Mouse (Mus musculus) layer of hippocampus, adult 9-11 months (tissue): ENCODE results near the gene Rora.

Experiments used
- DNase-seq: peaks from one replicate; pipeline ENCODE4 v3.0.0; 2022

The Rora gene

DNA sequence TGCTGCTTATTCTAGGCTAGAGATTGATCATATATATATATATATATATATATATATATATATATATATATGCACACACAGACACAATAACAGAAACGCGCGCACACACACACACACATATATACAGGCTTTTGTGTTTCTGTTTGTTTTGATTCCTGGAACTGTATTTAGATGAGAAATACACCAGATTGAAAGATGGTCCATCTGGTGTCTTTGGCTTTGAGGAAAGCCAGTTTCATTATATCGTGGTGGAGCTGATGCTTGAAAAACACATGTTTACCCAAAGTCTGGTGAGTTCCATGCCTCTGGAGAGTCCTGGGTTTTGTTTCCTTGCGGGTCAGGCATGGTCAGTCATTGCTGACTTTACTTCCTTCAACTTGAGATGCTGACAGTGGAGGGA, 169.7 kb downstream of the Rora start:
- no peak for DNase-seq

GRCm38 (mm10) chr9:68825107-68825506, 171.5 kb downstream of the Rora start:
- DNase-seq = no peak

GRCm38 (mm10) chr9:68825841-68826240, 172.3 kb downstream of the Rora start:
- DNase-seq = no peak

GRCm38 (mm10) chr9:68827441-68827840, 173.9 kb downstream of the Rora start:
- DNase-seq = no peak

DNA sequence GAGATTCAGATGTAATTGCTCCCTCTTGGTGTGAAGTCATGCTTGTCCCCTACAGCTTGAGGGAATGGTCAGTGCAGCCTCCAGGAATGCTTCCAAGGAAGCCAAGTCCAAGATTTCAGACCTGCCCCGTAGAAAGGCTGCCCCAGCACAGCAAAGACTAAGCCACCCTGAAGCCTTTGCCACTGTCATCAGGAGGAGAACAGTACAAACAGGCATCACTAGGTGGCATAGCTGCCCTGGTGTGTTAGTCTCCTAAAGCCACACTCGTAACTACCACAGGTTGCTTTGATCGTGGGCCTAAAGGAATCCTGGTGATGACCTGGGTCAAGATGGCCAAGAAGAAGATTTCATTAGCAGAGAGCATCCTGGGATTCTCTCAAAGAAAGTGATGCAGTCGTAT, 176.3 kb downstream of the Rora start:
- no peak for DNase-seq

- no peak for DNase-seq
These were observed 179.7 kb downstream of the Rora start for GRCm38 (mm10) chr9:68833323-68833722.

GRCm38 (mm10) chr9:68835037-68835649, 181.6 kb downstream of the Rora start:
- DNase-seq = no peak

DNA sequence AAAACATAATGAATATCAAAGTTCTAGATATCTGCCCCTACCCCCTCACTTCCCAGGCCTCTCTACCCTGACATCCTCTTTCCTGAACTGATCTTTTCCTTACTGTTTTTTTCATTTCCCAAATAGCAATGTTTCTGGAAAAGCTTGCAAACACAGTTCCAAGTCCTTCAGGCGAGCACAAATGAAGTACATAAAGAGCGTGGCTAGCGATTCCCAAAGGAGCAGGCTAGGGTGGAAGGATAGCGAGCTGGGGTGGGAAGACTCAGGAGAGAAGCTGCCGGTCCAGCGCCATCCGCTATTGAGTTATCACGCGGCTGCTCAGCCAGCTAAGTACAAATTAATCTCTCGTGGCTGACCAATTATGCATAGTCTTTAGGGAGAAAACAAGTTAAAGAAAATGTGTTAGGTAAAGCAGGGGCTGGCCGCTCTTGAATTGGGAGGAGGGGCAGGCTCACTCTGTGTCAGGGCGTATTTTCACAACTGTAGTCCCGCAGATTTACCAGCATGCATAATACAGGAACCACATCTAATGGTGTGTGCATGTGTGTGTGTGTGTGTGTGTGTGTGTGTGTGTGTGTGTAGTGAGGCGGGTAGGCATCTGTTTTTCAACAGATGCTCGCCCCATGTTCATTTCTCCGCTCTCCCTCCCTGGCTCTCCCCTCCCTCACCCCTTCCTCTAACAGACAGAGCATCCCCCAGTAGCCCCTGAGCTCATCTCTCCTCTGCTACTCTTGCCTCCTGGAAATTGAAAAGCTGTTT, 188.7 kb downstream of the Rora start:
- DNase-seq = no peak

GRCm38 (mm10) chr9:68845556-68845955, 192.0 kb downstream of the Rora start:
- DNase-seq = no peak

DNA sequence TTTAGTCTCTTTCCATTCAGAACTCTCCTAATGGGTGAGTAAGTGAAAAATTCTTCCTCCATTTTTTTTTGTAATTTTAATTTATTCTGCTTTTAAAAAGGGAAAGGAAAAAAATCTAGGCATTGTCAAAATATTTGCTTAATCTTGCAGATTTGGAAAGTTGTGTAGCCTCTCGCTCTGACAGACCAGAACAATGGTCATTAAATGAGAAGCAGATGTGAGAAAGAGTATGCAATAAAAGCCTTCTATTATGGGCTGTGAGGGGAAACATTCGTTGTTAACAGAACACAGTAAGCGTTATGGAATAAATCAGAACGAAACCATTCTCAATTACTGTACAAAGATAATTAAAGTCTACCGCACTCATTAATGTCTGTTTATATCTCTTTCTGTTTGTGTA, 196.7 kb downstream of the Rora start:
- DNase-seq = no peak

- no peak for DNase-seq
These were observed 198.6 kb downstream of the Rora start for GRCm38 (mm10) chr9:68852201-68852600.

DNA sequence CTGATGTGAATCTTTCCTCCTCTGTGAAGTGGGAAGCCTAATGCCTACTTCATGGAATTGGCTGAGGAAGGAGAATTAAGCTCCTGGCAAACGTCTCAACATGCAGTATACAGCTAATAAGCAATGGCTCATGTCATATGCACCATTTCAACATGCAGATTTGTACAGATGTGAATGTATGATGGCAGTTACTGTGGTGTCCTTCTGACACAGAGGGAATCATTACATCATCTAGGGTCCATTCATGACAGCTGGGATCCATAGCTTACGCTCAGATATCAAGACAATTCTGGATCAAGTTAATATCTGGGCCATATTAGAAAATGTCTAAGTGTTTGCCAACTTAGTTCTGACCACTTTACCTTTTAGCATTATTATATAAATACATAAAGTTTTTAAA, 199.3 kb downstream of the Rora start:
- no peak for DNase-seq

- no peak for DNase-seq
These were observed 205.9 kb downstream of the Rora start for GRCm38 (mm10) chr9:68859500-68859899.

DNA sequence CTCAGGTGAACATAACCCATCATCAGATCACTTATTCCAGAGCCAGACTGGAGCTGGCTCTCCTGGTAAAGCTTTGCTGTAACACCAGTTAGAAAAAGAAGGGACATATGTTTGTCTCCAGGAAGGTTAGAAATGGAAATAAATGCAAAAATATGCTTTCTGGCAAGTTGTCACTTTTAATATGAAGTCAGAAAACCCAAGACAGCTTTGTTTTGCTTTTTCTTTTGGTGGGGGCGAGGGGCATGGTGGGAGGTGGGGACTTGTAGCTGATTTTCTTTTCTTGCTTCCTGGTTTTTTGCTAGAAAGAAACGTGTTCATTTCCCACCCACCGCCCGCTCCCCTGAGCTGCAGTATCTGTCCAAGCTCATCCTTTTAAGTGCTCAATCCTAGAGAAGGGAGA, 212.7 kb downstream of the Rora start:
- no peak for DNase-seq

DNA sequence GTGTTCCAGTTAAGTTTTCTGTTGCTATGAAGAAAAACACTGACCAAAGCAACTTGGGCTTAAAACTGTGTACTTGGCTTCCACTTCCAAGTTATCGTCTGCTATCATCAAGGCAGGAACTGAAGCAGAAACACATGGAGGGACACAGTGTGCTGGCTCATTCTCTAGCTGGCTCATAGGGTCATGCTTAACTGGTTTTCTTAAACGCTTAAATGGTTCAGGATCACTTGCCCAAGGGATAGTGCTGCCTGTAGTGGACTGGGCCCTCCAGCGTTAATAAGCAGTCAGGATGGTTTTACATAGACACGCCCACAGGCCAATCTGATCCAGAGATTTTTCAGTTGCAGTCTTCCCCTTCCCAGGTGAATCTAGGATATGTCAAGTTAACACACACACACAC, 220.3 kb downstream of the Rora start:
- DNase-seq = no peak

GRCm38 (mm10) chr9:68874544-68874943, 221.0 kb downstream of the Rora start:
- DNase-seq = no peak

- peak; percentile 22 for DNase-seq
These were observed 222.2 kb downstream of the Rora start for GRCm38 (mm10) chr9:68875791-68876190.

GRCm38 (mm10) chr9:68876289-68876688, 222.7 kb downstream of the Rora start:
- DNase-seq = no peak

DNA sequence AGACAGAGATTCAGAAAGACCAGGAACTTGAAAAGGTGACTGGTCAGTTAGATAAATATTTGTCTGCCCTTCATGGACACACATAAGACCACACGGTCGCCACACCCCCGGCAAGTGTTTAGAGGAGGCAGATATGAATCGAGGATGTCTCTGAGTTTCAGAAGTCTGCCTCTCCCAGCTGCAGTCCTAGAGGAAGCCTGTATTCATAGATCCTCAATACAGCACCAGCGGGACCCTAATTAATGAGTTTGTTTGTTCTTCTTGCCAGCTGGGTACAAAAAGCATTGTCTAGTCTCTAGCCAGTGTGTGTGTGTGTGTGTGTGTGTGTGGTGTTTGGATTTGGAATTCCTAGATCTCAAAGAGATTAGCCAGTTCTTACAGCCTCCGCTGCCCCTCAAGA, 228.3 kb downstream of the Rora start:
- DNase-seq = peak; percentile 26

GRCm38 (mm10) chr9:68883005-68883404, 229.4 kb downstream of the Rora start:
- no peak for DNase-seq

DNA sequence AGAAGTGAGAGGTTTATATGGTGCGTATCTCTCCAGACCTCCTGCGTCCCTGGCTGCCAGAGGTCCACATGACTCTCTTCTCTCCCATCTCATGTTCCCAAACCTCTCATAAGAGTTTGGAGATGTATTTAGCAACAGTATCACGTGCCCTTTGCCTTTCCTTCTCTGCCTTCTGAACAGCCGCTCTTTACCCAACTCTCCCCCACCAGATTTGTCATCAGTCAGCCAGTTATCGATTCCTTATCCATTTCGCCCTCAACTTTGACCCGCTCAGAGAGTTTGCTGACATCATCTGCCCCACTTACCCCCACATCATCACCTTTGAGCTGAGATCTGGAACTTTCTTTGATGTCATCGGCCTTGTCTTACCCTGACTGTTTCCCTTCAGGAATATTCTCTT, 230.1 kb downstream of the Rora start:
- DNase-seq = no peak

DNA sequence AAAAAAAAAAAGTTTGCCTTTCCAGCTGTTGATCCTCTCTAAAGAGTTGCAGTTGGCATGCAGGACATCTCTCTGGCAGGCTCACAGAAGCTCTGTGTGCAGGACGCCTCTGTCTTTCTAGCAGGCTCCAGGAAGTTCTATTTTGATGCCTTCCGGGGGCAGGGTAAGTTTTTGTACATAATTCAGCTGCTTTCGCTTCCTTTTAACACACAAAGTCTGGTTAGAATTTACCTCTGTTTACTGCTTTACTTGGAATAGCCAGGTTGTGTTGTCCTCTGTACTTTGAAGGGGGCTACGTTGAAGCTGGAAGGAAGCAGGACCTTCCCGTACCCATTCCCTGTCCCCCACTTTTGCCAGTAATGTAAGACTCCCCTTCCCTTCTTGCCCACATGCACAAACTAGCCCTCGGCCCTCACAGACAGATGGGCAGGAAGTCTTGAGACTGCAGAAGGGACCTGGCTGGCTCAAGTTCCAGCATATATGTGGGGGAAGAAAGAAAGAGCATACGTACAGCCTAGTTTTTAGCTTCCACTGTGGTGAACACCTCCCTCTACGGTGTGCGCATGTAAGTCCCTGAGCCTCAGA, 231.0 kb downstream of the Rora start:
- DNase-seq = no peak

- peak; percentile 36 for DNase-seq
These were observed 235.1 kb downstream of the Rora start for GRCm38 (mm10) chr9:68888670-68889069.

DNA sequence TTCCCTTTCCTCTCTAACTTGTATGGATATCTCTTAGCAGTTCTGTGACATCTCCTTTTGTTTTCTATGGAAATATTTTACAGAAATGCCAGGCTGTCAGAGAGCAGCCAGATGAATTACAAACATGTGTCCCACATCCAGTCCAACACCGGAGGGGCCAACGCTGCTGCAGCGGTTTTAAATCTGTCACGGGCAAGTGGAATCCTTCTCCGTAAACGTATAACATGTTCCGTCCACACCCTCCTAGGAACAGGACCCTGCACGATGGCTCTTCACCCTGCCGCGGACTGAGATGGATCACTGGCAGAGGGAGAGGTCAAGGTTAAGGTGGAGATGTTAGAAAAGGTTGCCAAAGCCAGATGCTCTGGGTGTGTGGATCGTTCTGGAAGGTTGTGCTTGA, 237.8 kb downstream of the Rora start:
- DNase-seq = no peak

GRCm38 (mm10) chr9:68892356-68892755, 238.8 kb downstream of the Rora start:
- no peak for DNase-seq
